Mouse (Mus musculus): ENCODE measurements around the gene Gm9945.

Gene Gm9945

DNA sequence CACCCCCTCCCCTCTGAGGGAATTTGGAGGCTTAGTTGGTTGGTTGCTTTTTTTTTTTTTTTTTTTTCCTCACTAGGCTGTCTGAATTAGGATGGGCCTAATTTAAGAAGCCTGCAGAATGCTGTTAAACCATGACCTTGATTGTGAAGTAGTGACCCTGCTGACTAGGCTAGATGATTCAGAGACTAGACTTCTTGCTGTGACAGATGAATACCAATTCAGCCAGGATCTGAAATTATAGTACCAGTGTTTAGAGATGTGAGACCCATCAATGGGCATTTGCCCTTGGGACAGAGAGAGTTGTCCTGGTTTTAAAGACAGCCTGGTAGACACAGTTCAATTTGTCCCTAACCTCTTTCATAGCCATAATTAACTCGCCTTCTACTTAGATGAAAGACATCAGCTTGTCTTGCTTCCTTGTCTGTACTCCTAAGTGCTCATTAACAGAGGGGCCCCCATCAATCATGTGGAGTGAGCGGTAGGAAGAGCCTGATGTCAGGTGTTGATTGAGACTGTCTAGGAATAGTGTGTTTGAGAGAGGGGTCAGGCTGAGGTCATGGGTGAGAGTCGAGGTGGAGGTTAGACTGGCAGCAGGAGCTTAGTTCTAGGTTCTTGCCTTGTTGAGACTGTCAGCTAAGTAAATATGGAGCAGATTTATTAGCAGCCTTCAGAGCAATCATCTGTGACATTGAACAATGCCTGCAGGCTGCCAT lies 13.4 kb downstream of the Gm9945 start:
- DNase-seq (ENCODE audit: low spot score) = peak; percentile 73

DNA sequence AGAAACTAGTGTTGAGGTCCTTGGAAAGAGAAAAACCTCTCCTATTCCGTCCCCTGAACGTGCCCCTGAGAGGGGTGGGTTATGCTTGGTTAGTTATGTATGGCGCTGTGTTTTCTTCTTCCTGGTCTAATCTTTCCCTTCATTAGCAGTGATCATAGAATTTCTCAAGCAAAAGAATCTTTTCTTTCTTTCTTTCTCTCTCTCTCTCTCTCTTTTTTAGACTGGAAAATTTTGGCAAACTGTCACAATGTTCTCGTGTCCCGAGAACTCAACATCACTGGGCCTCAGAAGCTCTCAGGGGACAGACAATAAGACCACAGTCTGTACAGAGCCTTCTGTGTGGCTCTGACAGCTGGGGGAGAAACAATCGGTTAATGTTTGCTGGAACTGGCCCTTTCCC lies 15.5 kb downstream of the Gm9945 start:
- no peak for DNase-seq (ENCODE audit: low spot score)

DNA sequence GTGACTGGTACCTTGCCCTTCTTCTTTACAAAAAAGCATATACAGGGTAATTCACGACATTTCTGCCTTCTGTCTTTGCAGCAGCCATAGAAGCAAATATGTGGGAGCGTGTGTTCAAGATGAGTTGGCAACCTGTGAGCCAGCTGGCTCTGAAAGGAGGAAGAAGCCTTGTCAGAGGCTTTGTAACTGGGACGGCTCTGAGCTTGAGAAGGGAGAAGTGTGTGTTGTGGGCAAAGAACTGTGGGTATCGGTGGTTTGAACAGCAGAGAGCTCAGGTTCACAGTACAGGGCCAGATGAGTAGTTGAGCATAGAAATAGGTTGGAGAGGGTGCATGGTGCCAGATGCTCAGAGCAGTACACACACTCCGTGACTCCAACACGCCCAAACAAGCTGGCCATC lies 17.0 kb downstream of the Gm9945 start:
- DNase-seq (ENCODE audit: low spot score) = no peak

DNA sequence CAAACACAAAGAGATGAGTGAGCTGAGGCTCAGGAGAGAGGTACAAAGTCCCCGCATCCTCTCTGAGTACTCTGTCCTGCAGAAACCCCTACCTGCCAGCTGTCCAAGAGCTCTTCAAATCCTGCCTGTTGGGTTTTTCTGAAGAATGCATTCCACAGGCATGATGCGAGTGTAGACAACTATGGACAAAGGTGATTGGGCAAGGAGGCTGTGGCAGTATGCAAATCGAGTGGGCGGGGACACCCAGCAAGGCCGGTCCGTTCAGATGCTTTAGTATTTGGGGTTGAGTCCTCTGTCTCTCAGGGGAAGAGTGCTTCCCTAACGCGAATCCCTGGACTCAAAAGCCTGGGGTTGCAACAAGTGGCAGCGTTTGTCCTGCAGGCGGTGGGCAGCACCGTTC lies 20.6 kb downstream of the Gm9945 start:
- DNase-seq (ENCODE audit: low spot score) = no peak

DNA sequence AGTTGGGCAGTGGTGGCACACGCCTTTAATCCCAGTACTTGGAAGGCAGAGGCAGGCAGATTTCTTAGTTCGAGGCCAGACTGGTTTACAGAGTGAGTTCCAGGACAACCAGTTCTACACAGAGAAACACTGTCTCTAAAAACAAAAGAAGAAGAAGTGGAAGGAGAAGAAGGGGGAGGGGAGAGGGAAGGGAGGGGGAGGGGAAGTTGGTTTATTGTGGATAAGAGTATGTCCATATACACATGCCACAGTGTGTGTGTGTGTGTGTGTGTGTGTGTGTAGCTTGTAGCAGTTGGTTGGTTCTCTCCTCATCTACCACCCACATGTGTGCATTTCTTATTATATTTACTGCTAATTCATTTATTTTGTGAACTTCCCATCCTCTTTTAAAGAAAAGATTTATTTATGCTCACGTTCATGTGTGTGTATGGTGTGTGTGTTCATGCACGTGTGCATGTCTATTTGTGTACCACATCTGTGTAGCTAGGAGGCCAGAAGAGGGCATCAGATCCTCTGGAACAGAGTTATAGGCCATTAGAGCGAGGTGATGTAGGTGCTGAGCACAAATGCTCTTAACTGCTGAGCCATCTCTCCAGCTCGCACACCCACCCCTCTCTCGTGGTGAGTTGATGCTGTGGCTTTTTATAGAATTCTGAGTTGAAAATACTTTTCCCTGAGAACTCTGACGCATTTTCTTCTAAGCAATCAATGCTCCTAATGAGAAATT lies 22.2 kb downstream of the Gm9945 start:
- no peak for DNase-seq (ENCODE audit: low spot score)

DNA sequence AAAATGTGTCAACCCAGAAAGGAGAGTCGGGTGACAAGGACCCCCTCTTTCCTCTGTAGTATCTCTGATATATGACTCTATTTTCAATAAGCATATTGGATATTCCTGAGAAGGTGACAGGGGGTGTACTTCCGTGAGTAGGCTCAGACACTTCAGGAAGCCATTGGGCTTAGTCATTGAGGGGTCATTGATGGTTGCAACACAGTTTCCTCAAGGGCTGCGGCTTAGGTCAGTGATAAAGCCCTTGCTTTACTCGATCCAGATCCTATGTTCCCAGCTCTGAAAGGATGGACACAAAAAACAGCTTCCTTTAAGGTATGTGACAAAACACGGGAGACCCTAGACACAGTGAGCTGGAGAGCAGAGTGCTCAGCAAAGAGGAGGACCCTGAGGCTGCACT lies 23.8 kb downstream of the Gm9945 start:
- no peak for DNase-seq (ENCODE audit: low spot score)

DNA sequence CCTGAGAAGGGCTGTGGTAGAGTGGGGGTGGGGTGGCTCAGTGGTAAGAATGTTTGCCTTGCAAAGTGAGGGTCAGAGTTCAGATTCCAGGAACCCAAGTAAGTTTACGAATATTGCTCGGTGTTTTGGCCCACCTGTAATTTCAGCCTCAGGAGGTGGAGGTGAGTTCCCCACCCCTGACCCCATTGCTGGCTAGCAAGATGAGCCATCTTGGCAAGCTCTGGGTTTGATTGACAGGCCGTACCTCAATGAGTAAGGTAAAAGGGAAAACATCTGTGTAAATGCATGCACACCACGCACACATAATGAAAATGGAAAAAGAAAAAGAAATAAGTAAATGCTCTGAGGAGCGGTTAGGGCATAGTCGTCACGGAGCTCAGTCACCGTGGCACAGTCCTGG lies 24.4 kb downstream of the Gm9945 start:
- no peak for DNase-seq (ENCODE audit: low spot score)

DNA sequence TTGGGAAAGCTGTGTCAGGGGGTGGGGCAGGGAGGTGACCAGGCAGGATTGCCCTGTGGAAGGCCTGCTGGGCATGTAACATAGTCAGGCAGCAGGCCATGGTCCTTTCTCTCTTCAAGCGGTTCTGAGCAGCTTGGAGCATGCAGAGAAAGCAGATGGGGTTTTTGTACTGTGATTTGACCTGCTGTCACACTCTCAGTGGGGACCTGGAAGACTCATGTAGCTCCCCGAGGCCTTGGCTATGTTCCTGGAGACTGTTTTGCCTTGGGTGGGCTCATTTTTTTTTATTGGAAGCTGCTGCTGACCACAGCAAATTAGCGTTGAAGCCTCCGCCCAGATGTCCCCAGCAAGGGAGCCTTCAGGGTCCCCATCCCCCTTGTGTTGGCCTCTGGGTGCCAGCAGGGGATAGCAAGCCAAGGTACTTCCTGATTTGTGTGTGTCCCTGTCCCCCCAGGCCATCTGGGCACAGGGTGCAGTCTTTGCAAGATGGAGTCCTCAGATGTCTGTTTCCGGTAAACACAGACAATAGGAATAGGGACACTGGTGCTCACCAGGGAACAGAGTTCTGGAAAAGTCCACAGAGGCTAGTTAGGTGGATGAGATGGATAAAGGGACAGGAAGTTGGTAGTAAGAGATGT lies 25.2 kb downstream of the Gm9945 start:
- DNase-seq (ENCODE audit: low spot score) = no peak

DNA sequence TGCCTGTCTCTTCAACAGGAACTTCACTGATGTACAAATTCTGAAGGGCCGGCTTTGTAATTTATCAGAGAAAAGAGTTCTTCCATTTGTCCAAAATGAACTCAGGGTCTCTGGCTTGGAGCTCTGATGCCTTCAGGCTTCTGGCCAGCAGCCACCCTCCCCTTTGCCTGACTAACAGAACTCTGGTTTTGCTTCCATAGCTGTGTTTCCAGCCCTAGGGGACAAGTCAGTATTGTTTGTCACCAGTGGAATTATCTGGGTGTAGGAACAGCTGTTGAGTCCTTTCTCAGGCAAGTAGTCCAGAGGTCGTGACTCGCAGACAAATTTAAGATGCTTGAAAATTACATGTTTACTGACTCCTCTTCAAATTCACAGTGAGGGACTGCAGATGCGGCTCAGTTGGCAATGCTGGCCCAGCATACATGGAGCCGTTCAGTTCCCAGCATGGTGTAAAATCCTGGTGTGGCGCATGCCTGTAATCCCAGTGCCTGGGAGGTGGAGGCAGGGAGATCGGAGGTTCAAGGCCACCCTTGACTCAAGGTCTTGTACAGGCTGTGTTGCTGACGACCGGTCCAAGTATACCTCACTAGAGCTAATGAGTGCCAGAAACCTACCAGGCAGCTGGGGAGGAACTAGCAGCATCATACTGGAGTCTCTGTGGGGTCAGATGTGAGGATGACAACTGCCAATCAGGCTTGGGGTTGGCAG lies 27.3 kb downstream of the Gm9945 start:
- DNase-seq (ENCODE audit: low spot score) = no peak

DNA sequence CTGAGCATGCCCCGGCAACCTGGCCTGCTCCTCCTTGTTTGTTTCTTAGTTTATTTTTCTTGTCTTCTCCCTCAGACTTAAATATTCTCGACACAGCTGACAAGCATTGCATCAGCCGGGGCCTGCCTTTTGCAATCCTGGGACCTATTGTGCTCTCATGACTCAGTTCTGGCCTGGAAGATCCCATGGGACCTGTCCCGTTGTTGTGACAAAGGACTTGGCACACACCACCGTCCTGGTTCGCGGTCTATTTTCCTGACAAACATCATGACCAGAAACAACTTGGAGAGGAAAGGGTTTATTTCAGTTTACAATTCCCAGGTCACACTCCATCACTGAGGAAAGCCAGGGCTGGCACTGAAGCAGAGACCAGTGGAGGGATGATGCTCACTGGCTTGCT lies 28.2 kb downstream of the Gm9945 start:
- DNase-seq (ENCODE audit: low spot score) = no peak

DNA sequence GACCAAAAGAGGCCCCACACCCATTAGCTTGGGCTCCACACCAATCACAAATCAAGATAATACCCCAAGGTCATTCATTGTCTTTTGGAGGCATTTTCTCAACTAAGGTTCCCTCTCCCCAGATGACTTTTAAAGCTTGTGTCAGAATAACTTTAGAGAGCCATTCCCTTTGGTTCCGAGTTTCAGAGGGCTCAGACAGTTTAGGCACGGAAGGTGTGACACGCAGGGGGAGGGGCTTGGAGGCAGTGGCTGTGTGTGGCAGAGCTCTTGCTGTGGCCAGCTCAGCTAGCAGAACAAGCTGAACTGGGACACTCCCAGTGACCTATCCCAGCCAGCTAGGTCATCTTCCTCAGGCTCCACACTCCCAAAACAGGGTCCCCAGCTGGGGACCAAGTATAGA lies 28.6 kb downstream of the Gm9945 start:
- DNase-seq (ENCODE audit: low spot score) = no peak

DNA sequence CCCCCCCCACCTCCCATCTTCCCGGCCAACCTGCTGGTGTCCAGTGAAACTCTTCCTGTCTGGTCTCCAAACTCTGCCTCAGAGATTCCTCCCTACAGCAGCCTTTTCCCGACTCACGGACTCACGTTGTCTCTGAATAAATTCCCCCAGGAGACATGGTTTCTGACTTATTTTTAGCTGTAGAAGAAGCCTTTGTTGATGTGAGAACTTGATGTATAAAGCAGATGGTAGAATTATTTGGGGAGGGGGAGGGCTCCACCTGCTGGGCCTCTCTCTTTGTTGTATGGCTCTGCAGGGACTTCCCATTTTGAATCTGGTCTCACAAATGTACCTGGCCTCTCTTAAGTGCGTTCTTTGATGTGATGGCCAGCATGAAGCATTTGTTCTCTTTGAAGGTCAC lies 30.4 kb downstream of the Gm9945 start:
- no peak for DNase-seq (ENCODE audit: low spot score)

DNA sequence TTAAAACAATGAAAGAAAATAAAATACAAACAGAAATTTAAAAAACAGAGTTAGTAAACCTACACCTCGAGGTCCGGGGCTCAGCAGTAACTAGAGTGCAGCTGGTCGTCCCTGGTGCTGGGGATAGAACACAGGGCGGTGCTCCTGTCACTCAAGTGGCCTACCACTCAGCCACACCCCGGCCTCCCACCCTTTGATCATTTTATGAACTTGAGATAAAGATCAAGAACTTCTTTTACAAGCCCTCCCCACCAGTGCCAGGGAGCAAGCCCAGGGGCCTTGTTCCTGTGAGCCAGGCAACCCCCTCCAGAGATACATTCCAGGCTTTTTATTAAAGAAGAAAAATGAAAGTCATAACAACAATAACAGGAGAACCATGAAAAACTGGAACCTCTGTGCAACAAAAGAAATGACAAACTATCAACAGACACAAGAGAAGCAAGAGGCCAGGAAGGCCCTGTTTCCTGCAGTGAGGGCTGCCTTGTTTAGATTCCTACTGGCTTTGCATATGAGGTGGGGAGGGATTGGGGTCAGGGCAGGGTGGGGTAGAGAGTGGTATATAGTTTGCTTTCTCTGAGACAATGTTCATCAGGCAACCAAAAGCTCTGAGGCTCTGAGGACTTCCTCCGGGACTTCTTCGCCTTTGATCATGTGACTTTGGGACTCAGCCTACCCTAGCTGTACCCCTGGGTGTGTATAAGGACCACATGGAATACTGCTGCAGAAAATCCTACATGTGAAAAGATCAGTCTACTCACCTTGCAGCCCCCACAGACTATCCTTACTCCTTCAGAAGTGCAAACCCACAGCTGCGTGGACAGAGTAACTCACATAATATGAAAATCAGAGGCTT lies 37.0 kb downstream of the Gm9945 start:
- DNase-seq (ENCODE audit: low spot score) = no peak

DNA sequence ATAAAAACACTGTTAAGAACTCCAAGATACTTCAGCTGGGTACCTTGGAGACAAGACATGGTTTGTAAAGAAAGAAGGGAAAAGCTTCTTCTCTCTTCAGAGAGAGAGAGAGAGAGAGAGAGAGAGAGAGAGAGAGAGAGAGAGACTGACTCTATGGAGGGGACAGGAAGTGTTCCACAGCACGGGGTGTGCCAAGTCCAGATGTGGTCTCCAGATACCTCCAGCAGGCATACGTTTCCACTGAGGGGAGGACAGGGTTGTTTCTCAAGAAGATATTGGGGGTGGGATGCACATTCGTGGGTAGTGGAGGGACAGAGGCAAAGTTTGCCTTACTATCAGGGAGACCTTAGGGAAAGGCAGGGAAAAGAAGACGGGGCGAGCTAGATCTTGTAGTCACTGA lies 38.8 kb downstream of the Gm9945 start:
- no peak for DNase-seq (ENCODE audit: low spot score)

DNA sequence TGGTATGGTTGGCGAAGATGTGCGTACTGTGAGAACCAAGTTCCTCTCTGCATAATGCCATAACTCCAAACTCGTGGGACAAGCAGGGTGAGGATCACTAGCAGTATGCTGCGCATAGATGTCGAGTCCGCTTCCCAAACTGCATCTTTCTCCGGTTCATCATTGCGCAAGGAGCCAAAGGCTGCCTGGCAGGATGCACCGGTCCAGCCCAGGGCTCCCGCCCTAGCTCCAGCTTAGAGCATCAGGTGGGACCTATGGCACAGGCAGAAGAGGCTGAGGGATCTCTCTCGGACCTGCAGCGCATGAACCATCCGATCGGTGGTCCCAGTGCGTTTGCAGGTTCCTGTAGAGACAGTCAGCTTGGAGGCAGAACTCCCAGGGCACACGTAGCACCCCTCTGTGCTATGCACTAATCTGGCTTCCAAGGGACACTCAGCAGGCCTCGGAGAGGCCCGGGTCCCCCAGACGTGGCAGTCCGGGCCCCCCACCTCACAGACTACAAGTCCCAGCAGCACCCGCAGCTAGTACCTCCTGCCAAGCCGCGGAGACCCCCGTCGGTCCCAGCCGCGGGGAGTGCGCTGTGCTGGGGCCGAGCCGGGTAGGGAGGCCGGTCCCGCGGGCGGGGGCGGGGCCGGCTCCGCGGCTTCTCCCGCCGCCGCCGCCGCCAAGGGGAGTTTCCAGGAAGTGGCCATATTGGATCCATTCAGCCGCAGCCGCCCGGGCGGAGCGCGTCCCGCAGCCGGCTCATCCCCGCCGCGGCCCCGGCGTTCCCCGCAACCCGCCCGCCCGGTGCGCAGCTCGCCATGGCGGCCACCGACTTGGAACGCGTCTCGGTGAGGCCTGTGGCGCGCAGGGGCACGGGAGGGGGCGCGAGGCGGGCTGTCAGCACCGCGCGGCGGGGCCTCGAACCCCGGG lies 39.5 kb downstream of the Gm9945 start, which contains the start of gene Sept8:
Gene Sept8, plus strand, starts transcription at position 51 of the 915 bp plus-strand sequence.
- DNase-seq (ENCODE audit: low spot score) = peak; percentile 71

DNA sequence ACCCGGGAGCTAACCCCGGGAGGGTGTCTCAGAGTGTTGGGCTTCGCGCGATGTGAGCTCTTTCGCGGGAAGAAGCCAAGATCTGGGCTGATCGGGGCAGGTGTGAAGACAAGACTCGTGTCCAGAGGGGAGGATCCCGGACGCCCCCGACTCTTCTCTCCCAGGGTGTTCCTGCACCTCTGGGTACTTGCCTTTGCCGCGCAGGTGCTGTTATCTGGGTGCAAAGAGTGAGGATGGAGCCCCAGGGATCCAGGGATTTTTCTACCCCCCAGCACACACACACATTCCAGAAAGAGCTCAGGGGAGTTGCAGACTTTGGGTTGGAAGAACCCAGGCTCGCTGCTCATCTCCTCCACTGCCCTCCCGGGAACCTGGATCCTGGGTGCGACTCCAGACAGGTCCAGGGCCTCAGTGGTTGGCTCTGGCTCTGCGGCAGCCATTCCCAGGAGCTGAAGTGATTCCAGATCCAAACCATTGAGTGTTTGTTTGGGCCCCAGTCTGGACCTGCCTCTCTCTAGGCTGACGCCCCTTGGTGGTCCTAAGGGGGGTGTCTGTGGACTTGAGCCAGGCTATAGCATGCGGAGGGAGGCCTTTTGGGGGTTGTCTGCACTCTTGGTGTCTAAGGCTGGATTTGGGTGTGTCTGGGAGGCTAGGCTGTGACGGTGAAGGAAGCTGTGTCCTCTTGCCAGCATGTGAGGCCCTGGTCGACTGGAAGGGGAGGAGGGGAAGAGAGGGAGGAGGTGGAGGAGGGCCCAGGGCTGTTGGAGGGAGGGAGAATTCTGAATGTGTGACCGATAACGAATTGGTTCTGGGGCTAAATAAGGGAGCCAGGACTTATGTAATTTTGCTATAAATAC lies 40.4 kb downstream of the Gm9945 start:
- peak; percentile 51 for DNase-seq (ENCODE audit: low spot score)

DNA sequence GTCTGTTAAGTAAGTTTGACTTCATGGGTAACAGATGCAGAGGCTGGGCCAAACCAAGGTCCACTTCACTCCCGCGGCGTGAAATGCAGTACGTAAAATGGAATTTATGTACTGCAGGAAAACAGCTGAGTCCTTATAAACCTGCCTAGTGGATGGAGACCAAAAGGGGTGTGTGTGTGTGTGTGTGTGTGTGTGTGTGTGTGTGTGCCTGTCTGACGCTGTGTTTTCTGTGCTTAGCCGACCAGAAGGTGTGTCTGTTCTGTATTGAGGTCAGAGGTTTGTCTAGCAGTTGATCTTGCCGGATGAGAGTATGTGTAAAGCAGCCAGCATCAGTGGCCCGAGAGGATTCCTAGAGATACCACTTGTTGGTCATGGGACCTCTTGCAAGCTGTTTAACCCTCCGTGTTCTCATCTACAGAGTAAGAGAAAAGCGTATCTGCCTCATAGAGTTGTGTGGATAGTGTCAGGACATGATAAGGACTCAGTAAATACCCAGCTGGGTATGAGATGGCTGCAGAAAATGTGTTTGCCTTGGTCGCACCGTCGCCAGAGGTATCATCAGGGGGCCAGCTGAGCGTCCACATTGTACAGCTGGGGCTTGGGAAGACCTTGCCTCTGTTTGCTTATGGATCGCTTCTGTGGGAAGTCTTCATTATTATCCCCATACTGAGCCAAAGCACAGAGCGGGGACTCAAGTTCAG lies 41.3 kb downstream of the Gm9945 start:
- DNase-seq (ENCODE audit: low spot score) = no peak

DNA sequence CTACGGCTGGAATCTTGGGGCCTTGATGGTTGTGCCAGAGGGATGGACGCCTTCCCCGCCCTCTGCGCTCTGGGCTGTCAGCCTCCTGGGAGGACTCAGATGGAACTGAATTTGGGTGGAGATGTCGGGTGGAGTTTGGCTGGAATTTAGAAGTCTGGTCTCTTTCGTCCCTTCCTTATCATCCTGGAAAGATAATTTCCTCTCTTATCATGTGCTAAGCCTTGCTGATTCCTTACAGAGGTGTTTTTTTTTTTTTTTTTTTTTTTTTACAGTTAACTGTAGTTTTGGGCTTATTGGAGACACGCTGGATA lies 41.8 kb downstream of the Gm9945 start:
- no peak for DNase-seq (ENCODE audit: low spot score)

DNA sequence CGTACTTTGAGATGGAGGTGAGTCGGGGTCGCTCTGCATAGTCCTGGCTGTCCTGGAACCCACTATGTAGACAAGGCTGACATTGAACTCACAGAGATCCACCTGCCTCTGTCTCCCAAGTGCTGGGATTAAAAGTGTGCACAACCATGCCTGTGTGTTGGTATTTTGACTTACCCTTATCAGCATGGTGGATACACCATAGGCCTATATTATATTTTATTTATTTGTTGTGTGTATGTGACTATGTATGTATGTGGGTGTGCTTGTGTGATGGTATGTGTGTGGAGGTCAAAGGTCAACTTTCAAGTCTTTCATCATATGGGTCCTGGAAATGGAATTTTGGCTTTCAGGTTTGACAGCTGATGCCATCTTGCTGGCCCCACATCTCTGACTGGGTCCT lies 42.4 kb downstream of the Gm9945 start:
- DNase-seq (ENCODE audit: low spot score) = no peak
